Comparison of ENCODE assay signal across 16 mouse cellular contexts in the genomic region with DNA sequence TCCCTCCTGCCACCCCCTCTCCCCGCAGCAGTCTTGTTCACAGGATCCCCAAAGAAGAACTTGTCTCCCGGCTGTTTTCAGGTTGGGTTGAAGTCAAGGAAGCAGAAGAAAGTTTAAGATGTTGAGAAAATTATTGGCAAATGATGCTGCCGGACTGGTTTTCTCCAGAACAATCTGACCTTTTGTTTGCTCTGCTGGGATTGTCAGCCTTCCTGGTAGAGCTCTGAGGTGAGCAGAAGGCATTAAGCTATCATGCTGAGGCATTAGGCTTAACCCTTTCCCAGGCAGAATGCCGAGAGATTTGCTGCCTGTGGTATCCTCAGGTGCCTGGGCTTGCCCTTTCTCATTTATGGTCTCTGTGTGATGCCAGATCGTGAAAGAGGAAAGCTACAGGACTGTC.
DNase-seq lines count a peak whose midpoint lies in the region; ATAC-seq lines count a peak whose summit lies in the region.
"Had no signal": no experiment of that assay in that cellular context is flagged by ENCODE, and none has a peak within 500 bp of the region (broad histone marks: within the 10 kb centered on the region; RNA-seq: fewer than 3 reads in every experiment).

No protein-coding gene starts in this region.

- whole genome bisulfite sequencing in embryonic facial prominence, embryonic 13.5 days = 31% methylated on average over 5 of the region's 5 CpGs
- whole genome bisulfite sequencing in embryonic facial prominence, embryonic 10.5 days = 41% methylated on average over 5 of the region's 5 CpGs
- WGBS in lung, embryonic 16.5 days = 43% methylated on average over 5 of the region's 5 CpGs

- H3K4me2 ChIP-seq in embryonic facial prominence, embryonic 13.5 days = no peak overlapping the region
- no peak overlapping the region for H3K4me2 ChIP-seq in lung, embryonic 16.5 days (ENCODE audit: low read depth, low read length)
- H3K4me2 ChIP-seq: heart, embryonic 11.5 days; hindbrain, embryonic 15.5 days had no signal

- H3K27ac ChIP-seq in embryonic facial prominence, embryonic 13.5 days = peak overlapping the region; percentile 60; the same call in 1 of the 2 replicates
- H3K27ac ChIP-seq in embryonic facial prominence, embryonic 10.5 days (replicated peaks) = no peak overlapping the region
- peak overlapping the region; percentile 52 for H3K27ac ChIP-seq in lung, embryonic 16.5 days (ENCODE audit: low read length)
- H3K27ac ChIP-seq: hindbrain, embryonic 15.5 days had no signal

- no peak overlapping the region for H3K4me3 ChIP-seq in embryonic facial prominence, embryonic 13.5 days
- no peak overlapping the region for H3K4me3 ChIP-seq in embryonic facial prominence, embryonic 10.5 days
- no peak overlapping the region for H3K4me3 ChIP-seq in lung, embryonic 16.5 days (ENCODE audit: low read length)
- H3K4me3 ChIP-seq: hindbrain, embryonic 15.5 days had no signal

- no peak for DNase-seq in embryonic facial prominence, embryonic 10.5 days (ENCODE audit: low spot score)
- no peak for DNase-seq in lung, postnatal 14 days
- DNase-seq in lung, postnatal 25 days (ENCODE audit: low spot score) = peak; percentile 31
- no peak for DNase-seq in layer of hippocampus, postnatal 10 days (ENCODE audit: low spot score in 2 of 2)
- no peak for DNase-seq in layer of hippocampus, adult 11-12 months (ENCODE audit: low spot score)
- DNase-seq: adrenal gland, postnatal 10 days; cerebellum, adult 11-12 months; gastrocnemius, postnatal 14 days; heart, postnatal 36 days; kidney, adult 2 months; liver; thymus, postnatal 14 days had no signal

- peaks cover 23% of the 10 kb centered on the region for H3K4me1 ChIP-seq in embryonic facial prominence, embryonic 13.5 days
- peaks cover 15% of the 10 kb centered on the region for H3K4me1 ChIP-seq in embryonic facial prominence, embryonic 10.5 days
- peaks cover 3% of the 10 kb centered on the region for H3K4me1 ChIP-seq in lung, embryonic 16.5 days (replicated peaks; ENCODE audit: control insufficient read depth, insufficient read depth, low read length)
- H3K4me1 ChIP-seq: hindbrain, embryonic 15.5 days had no signal

- H3K9ac ChIP-seq in embryonic facial prominence, embryonic 13.5 days = no peak overlapping the region
- H3K9ac ChIP-seq in lung, embryonic 16.5 days (ENCODE audit: low read length) = no peak overlapping the region
- H3K9ac ChIP-seq: hindbrain, embryonic 15.5 days had no signal

- no peaks in the 10 kb centered on the region for H3K9me3 ChIP-seq in embryonic facial prominence, embryonic 13.5 days
- H3K9me3 ChIP-seq in embryonic facial prominence, embryonic 10.5 days = no peaks in the 10 kb centered on the region
- no peaks in the 10 kb centered on the region for H3K9me3 ChIP-seq in lung, embryonic 16.5 days (ENCODE audit: control insufficient read depth, low read length)
- H3K9me3 ChIP-seq: hindbrain, embryonic 15.5 days had no signal

- no peaks in the 10 kb centered on the region for H3K27me3 ChIP-seq in embryonic facial prominence, embryonic 13.5 days
- no peaks in the 10 kb centered on the region for H3K27me3 ChIP-seq in embryonic facial prominence, embryonic 10.5 days (replicated peaks; ENCODE audit: low read depth, poor library complexity, severe bottlenecking)
- H3K27me3 ChIP-seq in lung, embryonic 16.5 days (ENCODE audit: control insufficient read depth, insufficient read depth, low read depth, low read length) = no peaks in the 10 kb centered on the region
- H3K27me3 ChIP-seq: hindbrain, embryonic 15.5 days had no signal

- no peak for ATAC-seq in embryonic facial prominence, embryonic 13.5 days (ENCODE audit: insufficient number of reproducible peaks, insufficient read depth, low FRiP score, low TSS enrichment, low read depth)
- no peak for ATAC-seq in lung, embryonic 16.5 days (ENCODE audit: low read depth)

- 0 out of 2 replicates have a peak, but pooled peaks cover 6% of the 10 kb centered on the region for H3K36me3 ChIP-seq in embryonic facial prominence, embryonic 13.5 days
- H3K36me3 ChIP-seq in embryonic facial prominence, embryonic 10.5 days (replicated peaks) = peaks cover 15% of the 10 kb centered on the region
- no peaks in the 10 kb centered on the region for H3K36me3 ChIP-seq in lung, embryonic 16.5 days (ENCODE audit: control insufficient read depth, insufficient read depth, low read length)
- H3K36me3 ChIP-seq: hindbrain, embryonic 15.5 days had no signal
